28 mouse cellular contexts compared by ENCODE assay signal in genomic region chr13:48502422-48502821, GRCm38 (mm10). TPM values are rescaled to one million over a fixed set of nuclear protein-coding genes. Genes with fewer than 3 reads are reported as not detected.
"Had no signal": no experiment of that assay in that cellular context is flagged by ENCODE, and none has a peak within 500 bp of the region (broad histone marks: within the 10 kb centered on the region; RNA-seq: fewer than 3 reads in every experiment).

No protein-coding gene starts in this region.

- H3K9me3 ChIP-seq: hindbrain, embryonic 13.5 days; kidney, embryonic 15.5 days; limb, embryonic 15.5 days had no signal

- H3K27ac ChIP-seq: heart, embryonic 10.5 days; hindbrain, embryonic 13.5 days; hindbrain, embryonic 15.5 days; hindbrain, postnatal 0 days; kidney, embryonic 15.5 days; kidney, postnatal 0 days; limb, embryonic 13.5 days; limb, embryonic 15.5 days; liver, embryonic 12.5 days; liver, embryonic 14.5 days had no signal

- H3K27me3 ChIP-seq: heart, embryonic 12.5 days; hindbrain, embryonic 13.5 days; hindbrain, embryonic 15.5 days; kidney, embryonic 15.5 days; limb, embryonic 13.5 days; limb, embryonic 15.5 days; liver, embryonic 12.5 days had no signal

- H3K4me1 ChIP-seq: liver, embryonic 12.5 days had no signal

- H3K4me3 ChIP-seq: heart, embryonic 10.5 days; heart, embryonic 12.5 days; hindbrain, embryonic 13.5 days; hindbrain, embryonic 15.5 days; kidney, embryonic 15.5 days; limb, embryonic 13.5 days; limb, embryonic 15.5 days; liver, embryonic 12.5 days had no signal

- ATAC-seq: hindbrain, postnatal 0 days; intestine, embryonic 16.5 days; liver, embryonic 12.5 days had no signal

- DNase-seq: gastrocnemius, postnatal 25 days; heart, adult 18-20 months; heart, postnatal 10 days; heart, postnatal 36 days; kidney, adult 11 months; kidney, adult 2 months; kidney, adult 9 months; kidney, postnatal 14 days; kidney, postnatal 36 days; layer of hippocampus, adult 9-11 months; layer of hippocampus, postnatal 36 days; left cerebral cortex, postnatal 4 days had no signal

RNA-seq across cellular contexts. Expression of gene A830005F24Rik, which starts 10.9 kb away (rescaled TPM):
- total RNA-seq: gastrocnemius, postnatal 25 days; gastrocnemius, postnatal 4 days; heart, adult 18-20 months; heart, adult 8-10 months; heart, postnatal 10 days; heart, postnatal 36 days; liver, adult 2 months had no signal
- polyA plus RNA-seq: kidney, adult 2 months; large intestine, adult 2 months; liver, adult 2 months had no signal
